Mouse (Mus musculus): ENCODE results near the gene Trp53tg5. TPM values are rescaled to one million over a fixed set of nuclear protein-coding genes. Genes with fewer than 3 reads are reported as not detected.

The Trp53tg5 gene
- total and polyA plus RNA-seq, 3 experiments = not detected

GRCm38 (mm10) chr2:164486258-164487114 lies 13.0 kb upstream of the Trp53tg5 start:
- no peak for DNase-seq (ENCODE audit: extremely low read depth)
- Histone ChIP-seq H3K9ac (ENCODE audit: insufficient read depth, low read depth) (peak overlapping the region; percentile 23), H3K4me3 (replicated peaks in 1 of 3; ENCODE audit: low read depth in 2 of 3, low read length in 2 of 3, poor library complexity in 1 of 3) (peak overlapping the region; percentile 20 to 76 (median 44)), H3K36me3 (replicated peaks in 1 of 2; ENCODE audit: control insufficient read depth in 1 of 2, insufficient read depth in 1 of 2, low read length in 1 of 2) (peaks cover 4 to 14% of the 10 kb centered on the region in 2 experiments), H3K27ac (ENCODE audit: insufficient read depth, low read depth) (no peak overlapping the region), H3K4me2 (ENCODE audit: insufficient read depth, low read depth, poor library complexity, severe bottlenecking) (peak overlapping the region; percentile 52), H3K79me2 (replicated peaks; ENCODE audit: control insufficient read depth, extremely low read depth, insufficient read depth, poor library complexity, severe bottlenecking) (no peaks in the 10 kb centered on the region), H3K9me3 (replicated peaks; ENCODE audit: low read length) (peaks cover 3% of the 10 kb centered on the region), H3K27me3 (replicated peaks) (peaks cover 7% of the 10 kb centered on the region), H3K4me1 (ENCODE audit: control insufficient read depth in 1 of 2, insufficient read depth in 2 of 2) (peaks cover 0 to 10% of the 10 kb centered on the region in 2 experiments; a peak in 3 of 4 replicates)
- dilution Hi-C loops (cut with MboI; ENCODE audit: extremely low pct_ligation_motif_present, extremely low pct_unique_long_range_greater_than_20kb, low sequenced_read_pairs) = no loop called here
- TF ChIP-seq MYC (IDR thresholded peaks at IDR 0.05; ENCODE audit: low read depth, low read length) = no peak
- TF ChIP-seq ELF1 (IDR thresholded peaks at IDR 0.05; ENCODE audit: low read depth, low read length) = 0 out of 2 replicates have a peak, but pooled peaks have one; percentile 23
- 0 out of 2 replicates have a peak, but pooled peaks have one; percentile 16 for TF ChIP-seq UBTF (IDR thresholded peaks at IDR 0.05; ENCODE audit: low read depth, low read length)
- in situ Hi-C loops (cut with MboI; ENCODE audit: low pct_ligation_motif_present, low pct_unique_long_range_greater_than_20kb, low sequenced_read_pairs) = no loop called here

- Histone ChIP-seq H3K79me2 (replicated peaks; ENCODE audit: control insufficient read depth, extremely low read depth, insufficient read depth, poor library complexity, severe bottlenecking) (no peaks in the 10 kb centered on the region), H3K4me3 (replicated peaks in 1 of 3; ENCODE audit: low read depth in 2 of 3, low read length in 2 of 3, poor library complexity in 1 of 3) (peak within 1 kb of the TSS; percentile 20 to 76 (median 44)), H3K9me3 (replicated peaks; ENCODE audit: low read length) (peaks cover 3% of the 10 kb centered on the region), H3K27ac (ENCODE audit: insufficient read depth, low read depth) (no peak within 1 kb of the TSS), H3K4me1 (ENCODE audit: control insufficient read depth in 1 of 2, insufficient read depth in 2 of 2) (peaks cover 0 to 10% of the 10 kb centered on the region in 2 experiments; a peak in 3 of 4 replicates), H3K27me3 (replicated peaks) (peaks cover 7% of the 10 kb centered on the region), H3K4me2 (ENCODE audit: insufficient read depth, low read depth, poor library complexity, severe bottlenecking) (peak within 1 kb of the TSS; percentile 52), H3K9ac (ENCODE audit: insufficient read depth, low read depth) (peak within 1 kb of the TSS; percentile 23), H3K36me3 (replicated peaks in 1 of 2; ENCODE audit: control insufficient read depth in 1 of 2, insufficient read depth in 1 of 2, low read length in 1 of 2) (peaks cover 4 to 12% of the 10 kb centered on the region in 2 experiments)
- dilution Hi-C loops (cut with MboI; ENCODE audit: extremely low pct_ligation_motif_present, extremely low pct_unique_long_range_greater_than_20kb, low sequenced_read_pairs) = no loop called here
- DNase-seq (ENCODE audit: extremely low read depth) = no peak
- in situ Hi-C loops (cut with MboI; ENCODE audit: low pct_ligation_motif_present, low pct_unique_long_range_greater_than_20kb, low sequenced_read_pairs) = no loop called here
- TF ChIP-seq MEF2A (IDR thresholded peaks at IDR 0.05; ENCODE audit: borderline replicate concordance, low read depth, low read length) (no peak), MAFK (IDR thresholded peaks at IDR 0.05; ENCODE audit: insufficient replicate concordance, low read length) (no peak), KAT2A (IDR thresholded peaks at IDR 0.05; ENCODE audit: insufficient replicate concordance, low read length) (no peak), USF1 (IDR thresholded peaks at IDR 0.05; ENCODE audit: low read depth, low read length) (no peak), MAX (IDR thresholded peaks at IDR 0.05; ENCODE audit: low read length) (no peak), ZC3H11A (IDR thresholded peaks at IDR 0.05; ENCODE audit: low read depth, low read length) (no peak), USF2 (conservative IDR thresholded peaks at IDR 0.05; ENCODE audit: low read depth, low read length) (no peak), ZMIZ1 (IDR thresholded peaks at IDR 0.05; ENCODE audit: low read depth, low read length) (no peak), POLR2A (IDR thresholded peaks at IDR 0.05; ENCODE audit: low read depth, low read length) (no peak), ELF1 (IDR thresholded peaks at IDR 0.05; ENCODE audit: low read depth, low read length) (no peak), RCOR1 (conservative IDR thresholded peaks at IDR 0.05; ENCODE audit: low read depth, low read length) (no peak), EP300 (IDR thresholded peaks at IDR 0.05; ENCODE audit: low read length) (no peak), ETS1 (conservative IDR thresholded peaks at IDR 0.05; ENCODE audit: low read depth, low read length) (no peak), SIN3A (IDR thresholded peaks at IDR 0.05; ENCODE audit: low read length) (no peak), CHD1 (IDR thresholded peaks at IDR 0.05; ENCODE audit: low read depth, low read length) (no peak), E2F4 (IDR thresholded peaks at IDR 0.05; ENCODE audit: insufficient replicate concordance, low read depth, low read length) (no peak)
These were observed 12.2 kb upstream of the Trp53tg5 start, which contains the start of gene Dbndd2 for GRCm38 (mm10) chr2:164485681-164486257. Dbndd2 (plus strand) TSS chr2:164486106.

Measured in CH12.LX (cell line).